Mouse (Mus musculus) bone marrow macrophage, adult 2 months (primary cell): ENCODE measurements at regions not wholly inside any gene's neighbourhood (a gene's known extent, or its start where the extent isn't known, plus 50 kb on each side); places are given as distances from the start of the nearest gene placed in this dataset.

Experiments used
- CTCF ChIP-seq: IDR thresholded peaks from 2 replicates; pipeline ENCODE4 v1.5.1; 2012; ENCODE audit warnings: low read depth, mild to moderate bottlenecking, low read length, moderate library complexity
- POLR2A ChIP-seq: IDR thresholded peaks from 2 replicates; pipeline ENCODE4 v1.6.1; 2012; ENCODE audit warnings: mild to moderate bottlenecking, low read depth, low read length, borderline replicate concordance

GRCm38 (mm10) chr10:125861734-125862133, 104.2 kb upstream of the Lrig3 start:
- no peak for TF ChIP-seq POLR2A
- TF ChIP-seq CTCF = no peak
